Mouse (Mus musculus): ENCODE data around the gene Glrx.
"Not testable (repeated sequence)": the region's sequence is repeated elsewhere in the genome, so short reads cannot be mapped to it uniquely, and the experiment has no call there.

Glrx gene

GRCm38 (mm10) chr13:75839719-75840481 is at the start of gene Glrx:
Gene Glrx, plus strand, starts transcription at chr13:75839868.
- in situ Hi-C loops (cut with MboI; ENCODE audit: unreplicated experiment in 2 of 2) = loop anchor here (5.0 to 10.0 kb wide), 4 partner anchors 38 to 298 kb away; partner anchors contain the start of gene Rfesd (in 1 of the 2)

- in situ Hi-C loops (cut with MboI; ENCODE audit: unreplicated experiment in 2 of 2) = loop anchor here in 1 of 2 experiments (10.0 to 25.0 kb wide), 2 partner anchors 253 to 926 kb away; no protein-coding TSS in a partner anchor
These were observed 49.0 kb upstream of the Glrx start for GRCm38 (mm10) chr13:75790550-75791205.

GRCm38 (mm10) chr13:75793863-75794629 is 45.6 kb upstream of the Glrx start:
- in situ Hi-C loops (cut with MboI; ENCODE audit: unreplicated experiment in 2 of 2) = loop anchor here in 1 of 2 experiments (10.0 to 25.0 kb wide), 2 partner anchors 257 to 929 kb away; no protein-coding TSS in a partner anchor

GRCm38 (mm10) chr13:75797369-75798141 is 42.1 kb upstream of the Glrx start:
- in situ Hi-C loops (cut with MboI; ENCODE audit: unreplicated experiment in 2 of 2) = loop anchor here (5.0 to 25.0 kb wide), 5 partner anchors 80 to 933 kb away; partner anchors contain the start of gene Ell2 (in 1 of the 2)

DNA sequence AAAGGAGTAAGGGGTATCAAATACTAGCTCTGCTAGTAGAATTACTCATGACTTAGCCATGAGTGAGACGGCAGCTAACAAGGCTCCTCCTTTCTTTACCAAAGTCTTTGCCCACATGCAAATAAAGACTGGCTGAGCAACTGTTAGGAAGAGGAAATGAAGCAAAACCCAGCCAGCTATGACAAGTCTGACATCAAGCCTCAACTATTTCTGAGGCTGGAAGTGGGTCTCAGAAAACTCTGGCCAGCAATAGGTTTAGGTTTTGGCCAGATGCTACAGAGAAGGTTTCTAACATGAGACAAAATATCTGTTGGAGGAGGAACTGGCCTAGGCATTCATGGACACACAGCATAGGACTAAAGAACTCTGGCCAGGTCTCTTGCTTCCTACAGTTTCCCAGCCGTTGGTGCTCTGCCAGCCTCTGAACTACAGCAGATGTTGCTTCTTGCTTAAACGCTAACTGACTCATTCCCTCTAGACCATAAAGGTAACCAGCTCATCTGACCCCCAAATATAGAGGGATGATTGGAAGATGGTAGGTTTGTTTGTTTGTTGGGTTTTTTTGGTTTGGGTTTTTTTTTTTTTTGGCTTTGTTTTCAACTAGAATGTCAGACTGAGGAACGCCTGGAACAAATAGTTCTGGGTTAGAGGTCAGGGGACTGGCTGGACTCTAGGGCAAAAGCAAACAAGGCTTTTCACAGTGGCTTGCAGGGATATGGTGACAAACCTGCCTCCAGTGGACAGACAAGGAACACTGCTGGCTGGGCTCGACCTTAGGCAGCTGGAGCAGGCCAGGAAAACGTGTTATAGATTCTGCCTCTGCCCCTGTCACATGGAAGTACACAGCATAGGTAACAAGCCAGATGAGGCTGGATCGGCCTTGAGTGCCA is 41.0 kb upstream of the Glrx start:
- in situ Hi-C loops (cut with MboI; ENCODE audit: unreplicated experiment in 2 of 2) = loop anchor here (5.0 to 25.0 kb wide), 5 partner anchors 79 to 934 kb away; partner anchors contain the start of gene Ell2 (in 1 of the 2)

DNA sequence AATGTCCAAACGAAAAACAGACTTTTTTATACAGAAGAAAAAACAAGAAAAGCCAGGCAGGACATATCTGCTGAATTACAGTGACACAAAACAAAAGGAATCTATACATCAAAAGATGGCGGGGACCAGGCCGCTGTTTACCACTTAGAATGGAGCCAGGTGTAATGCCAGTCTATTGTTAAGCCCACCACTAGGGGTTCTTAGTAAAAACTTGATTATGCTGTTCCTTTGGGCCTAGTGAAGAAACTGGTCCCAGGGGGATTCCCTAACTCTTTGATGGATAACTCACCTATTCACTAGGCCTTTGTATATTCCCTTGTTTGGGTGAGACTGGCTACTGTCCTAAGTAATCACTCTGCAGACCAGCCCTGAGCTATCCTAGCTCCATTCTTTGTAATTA is 40.2 kb upstream of the Glrx start:
- in situ Hi-C loops (cut with MboI; ENCODE audit: unreplicated experiment in 2 of 2) = loop anchor here (5.0 to 25.0 kb wide), 5 partner anchors 78 to 935 kb away; partner anchors contain the start of gene Ell2 (in 1 of the 2)

- in situ Hi-C loops (cut with MboI; ENCODE audit: unreplicated experiment in 2 of 2) = no loop called here
These were observed 31.7 kb upstream of the Glrx start for GRCm38 (mm10) chr13:75807969-75808368.

- in situ Hi-C loops (cut with MboI; ENCODE audit: unreplicated experiment in 2 of 2) = no loop called here
These were observed 29.7 kb upstream of the Glrx start for GRCm38 (mm10) chr13:75809957-75810356.

DNA sequence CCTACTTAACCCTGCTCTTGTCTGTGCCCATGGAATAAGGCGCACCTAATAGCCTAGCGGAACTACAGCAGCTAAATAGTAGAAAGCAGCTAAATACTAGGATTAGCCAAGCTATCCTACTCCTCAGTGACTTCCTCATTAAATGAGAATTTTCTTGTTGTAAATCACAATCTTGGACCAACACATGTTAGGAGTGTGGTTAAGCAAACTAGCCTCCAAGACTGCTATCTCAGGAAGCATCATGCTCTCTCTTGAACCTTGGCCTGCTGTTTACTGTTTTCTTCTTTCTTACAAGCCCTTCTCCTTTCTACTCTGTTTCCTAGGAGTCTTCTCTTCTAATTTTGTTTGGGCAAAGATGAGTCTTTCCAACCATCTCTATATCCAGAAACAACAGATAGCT is 22.5 kb upstream of the Glrx start:
- in situ Hi-C loops (cut with MboI; ENCODE audit: unreplicated experiment in 2 of 2) = no loop called here

DNA sequence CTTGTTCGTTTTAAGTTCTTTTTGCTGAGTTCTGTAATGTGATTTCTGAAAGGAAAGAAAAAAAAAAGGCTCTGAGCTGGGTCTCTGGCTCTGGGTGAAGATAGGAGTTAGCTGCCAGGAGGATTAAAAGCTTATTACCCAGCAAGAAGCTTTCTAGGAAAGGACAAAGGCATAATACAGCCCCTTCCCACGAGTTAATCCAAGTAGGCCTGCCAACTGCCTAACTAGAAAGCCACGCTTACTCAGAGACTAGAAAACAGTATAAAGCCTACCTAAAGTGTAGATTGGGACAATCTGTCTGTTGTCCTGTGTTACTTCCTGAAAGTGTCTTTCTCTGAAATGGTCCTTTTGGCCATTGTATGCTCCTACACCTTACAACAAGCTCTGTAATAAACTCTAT is 21.2 kb upstream of the Glrx start:
- in situ Hi-C loops (cut with MboI; ENCODE audit: unreplicated experiment in 2 of 2) = no loop called here

GRCm38 (mm10) chr13:75818945-75819706 is 20.5 kb upstream of the Glrx start:
- in situ Hi-C loops (cut with MboI; ENCODE audit: unreplicated experiment in 2 of 2) = no loop called here

- in situ Hi-C loops (cut with MboI; ENCODE audit: unreplicated experiment in 2 of 2) = no loop called here
These were observed 19.8 kb upstream of the Glrx start for GRCm38 (mm10) chr13:75819898-75820297.

DNA sequence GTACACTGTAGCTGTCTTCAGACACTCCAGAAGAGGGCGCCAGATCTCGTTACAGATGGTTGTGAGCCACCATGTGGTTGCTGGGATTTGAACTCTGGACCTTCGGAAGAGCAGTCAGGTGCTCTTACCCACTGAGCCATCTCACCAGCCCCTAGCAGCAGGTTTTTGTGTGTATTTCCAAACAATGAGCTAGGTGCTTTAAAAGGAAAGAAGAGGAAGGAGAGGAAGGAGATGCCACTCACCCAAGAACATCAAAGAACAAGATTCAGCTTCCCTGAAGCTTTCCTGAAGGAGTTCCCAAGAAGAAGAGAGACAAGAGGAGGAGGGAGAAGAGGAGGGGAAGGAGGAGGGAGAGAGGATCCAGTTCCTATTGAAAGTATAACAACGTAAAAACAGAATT is 17.3 kb upstream of the Glrx start:
- in situ Hi-C loops (cut with MboI; ENCODE audit: unreplicated experiment in 2 of 2) = not testable (repeated sequence)

- in situ Hi-C loops (cut with MboI; ENCODE audit: unreplicated experiment in 2 of 2) = no loop called here
These were observed 16.5 kb upstream of the Glrx start for GRCm38 (mm10) chr13:75823201-75823600.

GRCm38 (mm10) chr13:75824611-75825319 is 14.9 kb upstream of the Glrx start:
- in situ Hi-C loops (cut with MboI; ENCODE audit: unreplicated experiment in 2 of 2) = no loop called here

DNA sequence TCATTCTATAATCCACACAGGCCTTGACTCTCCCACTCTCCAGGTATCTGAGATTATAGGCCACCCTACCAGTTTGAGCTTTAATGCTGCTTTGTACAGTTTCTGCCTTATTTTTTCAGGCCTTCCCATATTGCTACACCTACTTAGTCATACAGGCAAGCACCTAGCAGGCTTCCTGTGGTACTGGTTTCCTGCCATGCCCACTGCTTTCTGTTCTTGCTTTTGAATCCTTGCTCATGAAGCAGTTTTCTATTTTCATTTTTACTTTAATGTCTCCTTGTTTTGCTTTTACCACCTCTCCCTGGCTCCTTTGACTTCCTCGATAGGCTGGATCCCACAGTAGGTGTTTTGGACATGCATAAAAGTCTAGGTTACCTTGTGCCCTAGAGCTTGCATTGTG is 14.3 kb upstream of the Glrx start:
- in situ Hi-C loops (cut with MboI; ENCODE audit: unreplicated experiment in 2 of 2) = no loop called here

DNA sequence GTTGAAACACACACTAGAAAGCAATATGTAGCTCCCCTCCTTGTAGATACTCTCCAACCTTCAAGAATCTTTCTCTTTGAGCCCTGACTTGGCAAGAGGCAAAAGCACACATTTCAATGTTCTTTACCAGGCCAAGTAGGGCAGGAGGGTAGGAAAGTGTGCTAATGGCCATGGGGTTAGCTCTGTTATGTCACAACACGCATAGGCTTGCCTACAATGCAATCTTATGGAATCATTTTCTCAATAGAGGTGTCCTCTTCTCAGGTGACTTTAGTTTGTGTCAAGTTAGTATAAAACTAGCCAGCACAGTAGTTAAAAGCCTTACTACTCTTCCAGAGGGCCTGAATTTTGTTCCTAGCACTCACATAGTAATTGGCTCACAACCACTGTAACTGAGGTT is 9.0 kb upstream of the Glrx start:
- in situ Hi-C loops (cut with MboI; ENCODE audit: unreplicated experiment in 2 of 2) = no loop called here

DNA sequence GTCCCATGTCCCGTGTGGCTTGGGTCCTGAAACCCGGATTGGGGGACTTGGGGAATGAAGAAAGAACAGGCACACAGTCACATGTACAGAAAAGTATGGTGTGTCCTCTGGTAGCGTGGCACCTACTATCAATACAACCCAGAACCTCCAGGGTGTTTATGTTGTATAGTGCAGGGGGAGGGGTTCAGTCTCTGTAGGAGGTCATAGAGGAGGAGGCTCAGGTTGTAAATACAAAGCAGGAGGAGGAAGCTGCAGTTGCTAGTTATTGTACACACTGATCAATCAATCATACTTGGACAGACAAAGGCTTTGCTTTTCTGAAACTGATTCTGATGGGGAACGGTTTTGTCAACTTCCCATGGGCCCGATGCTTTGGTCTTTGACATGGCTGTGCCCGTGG is 8.0 kb upstream of the Glrx start:
- in situ Hi-C loops (cut with MboI; ENCODE audit: unreplicated experiment in 2 of 2) = no loop called here
